Mouse (Mus musculus) brain, embryonic 14.5 days (tissue): ENCODE results near the gene Ganab.

Experiments used
- CTCF ChIP-seq: fragments of 200-500 bp; IDR thresholded peaks from 2 replicates; pipeline ENCODE4 v1.5.1; 2012; ENCODE audit warnings: inconsistent platforms, mild to moderate bottlenecking, moderate library complexity, borderline replicate concordance; ENCODE audit not compliant: insufficient read depth, insufficient read length; ENCODE audit errors: extremely low read depth
- POLR2A ChIP-seq: fragments of 200-500 bp; IDR thresholded peaks from 2 replicates; pipeline ENCODE4 v1.6.1; 2012; ENCODE audit warnings: mild to moderate bottlenecking, inconsistent platforms, borderline replicate concordance; ENCODE audit not compliant: poor library complexity, insufficient read depth, insufficient read length, severe bottlenecking; ENCODE audit errors: extremely low read depth

- no peak; the same call in 1 of the 2 replicates for TF ChIP-seq POLR2A
- no peak for TF ChIP-seq CTCF
Observed at GRCm38 (mm10) chr19:8871267-8872186, 26.3 kb upstream of the Ganab start, which contains the start of gene Ubxn1.
